Mouse (Mus musculus) forebrain, embryonic 11.5 days (tissue): ENCODE results near the gene Rph3al. TPM values are rescaled to one million over a fixed set of nuclear protein-coding genes. Genes with fewer than 3 reads are reported as not detected.

Source experiments
- ATAC-seq: fragments of 200-750 bp; cut with Nextera tagmentation; replicated peaks from 2 replicates; pipeline ENCODE4 v1.8.0; 2017; ENCODE audit warnings: moderate TSS enrichment; ENCODE audit not compliant: low FRiP score
- DNase-seq: peaks from one replicate; pipeline ENCODE4 v3.0.0-alpha.2; 2017; ENCODE audit warnings: low spot score
- H3K27ac ChIP-seq: fragments of 300-500 bp; sonication (generic); 2 replicates; pipeline ENCODE4 v1.5.1; 2014; ENCODE audit warnings: low read depth, low read length
- H3K27me3 ChIP-seq: fragments of 300-500 bp; sonication (generic); 2 replicates; pipeline ENCODE4 v1.6.1; 2014; ENCODE audit warnings: mild to moderate bottlenecking, low read length, mixed read lengths; ENCODE audit not compliant: control insufficient read depth, insufficient read depth
- H3K36me3 ChIP-seq: fragments of 300-500 bp; sonication (generic); 2 replicates; pipeline ENCODE4 v1.6.1; 2014; ENCODE audit warnings: mild to moderate bottlenecking, low read length, moderate library complexity, mixed read lengths; ENCODE audit not compliant: control insufficient read depth, insufficient read depth
- H3K4me1 ChIP-seq: fragments of 300-500 bp; sonication (generic); replicated peaks from 2 replicates; pipeline ENCODE4 v1.6.1; 2014; ENCODE audit warnings: low read length, mixed read lengths; ENCODE audit not compliant: control insufficient read depth, insufficient read depth
- H3K4me2 ChIP-seq: fragments of 300-500 bp; sonication (generic); 2 replicates; pipeline ENCODE4 v1.6.1; 2014; ENCODE audit warnings: low read depth, mild to moderate bottlenecking, low read length, moderate library complexity, mixed read lengths; ENCODE audit not compliant: severe bottlenecking
- H3K4me3 ChIP-seq: fragments of 300-500 bp; sonication (generic); 2 replicates; pipeline ENCODE4 v1.5.1; 2014; ENCODE audit warnings: low read depth, low read length
- H3K9ac ChIP-seq: fragments of 300-500 bp; sonication (generic); 2 replicates; pipeline ENCODE4 v1.6.1; 2014; ENCODE audit warnings: low read length
- H3K9me3 ChIP-seq: fragments of 300-500 bp; sonication (generic); 2 replicates; pipeline ENCODE4 v1.6.1; 2016; ENCODE audit warnings: low read length, mixed read lengths; ENCODE audit not compliant: control insufficient read depth
- WGBS: fragments of 180-500 bp; shearing (Covaris S2); extraction: QIAGEN DNeasy Blood & Tissue Kit; methylation state at CpG from one replicate; pipeline ENCODE4 v1.1.7; 2014; 5-methylcytosine and 5-hydroxymethylcytosine counted together
- polyA plus RNA-seq: library from polyadenylated mRNA; unstranded; fragments of >200 nt; fragmentation: Nextera tagmentation; extraction: Ambion mirVana; gene quantifications from 2 replicates; pipeline ENCODE4 v1.2.1, GENCODE M21; 2014

Gene Rph3al
- polyA plus RNA-seq, 1 experiment from 2014 or later = 2.5 TPM

GRCm38 (mm10) chr11:75937370-75937871 lies 808 bp downstream of the Rph3al start:
- ATAC-seq = no peak
- H3K9me3 ChIP-seq = no peaks in the 10 kb centered on the region
- H3K4me2 ChIP-seq = no peak overlapping the region
- WGBS = 57% methylated on average over 6 of the region's 6 CpGs
- no peaks in the 10 kb centered on the region for H3K27me3 ChIP-seq
- DNase-seq = no peak
- H3K9ac ChIP-seq = peak overlapping the region; percentile 16
- H3K27ac ChIP-seq = 0 out of 2 replicates have a peak overlapping the region, but pooled peaks have one; percentile 2
- H3K36me3 ChIP-seq = no peaks in the 10 kb centered on the region
- no peak overlapping the region for H3K4me3 ChIP-seq
- H3K4me1 ChIP-seq = 0 out of 2 replicates have a peak, but pooled peaks cover 6% of the 10 kb centered on the region

- H3K27me3 ChIP-seq = no peaks in the 10 kb centered on the region
- no peak for DNase-seq
- WGBS = 83% methylated on average over 7 of the region's 7 CpGs
- H3K36me3 ChIP-seq = no peaks in the 10 kb centered on the region
- H3K9ac ChIP-seq = no peak overlapping the region
- no peak for ATAC-seq
- H3K27ac ChIP-seq = no peak overlapping the region
- H3K4me2 ChIP-seq = no peak overlapping the region
- H3K4me3 ChIP-seq = no peak overlapping the region
- H3K4me1 ChIP-seq = 0 out of 2 replicates have a peak, but pooled peaks cover 6% of the 10 kb centered on the region
- H3K9me3 ChIP-seq = no peaks in the 10 kb centered on the region
These were observed 2.3 kb downstream of the Rph3al start for GRCm38 (mm10) chr11:75935819-75936430.

- no peaks in the 10 kb centered on the region for H3K36me3 ChIP-seq
- no peak overlapping the region for H3K4me3 ChIP-seq
- no peak overlapping the region for H3K4me2 ChIP-seq
- DNase-seq (no peak), ATAC-seq (no peak)
- H3K27ac ChIP-seq = no peak overlapping the region
- WGBS = 70% methylated on average over 6 of the region's 6 CpGs
- H3K9me3 ChIP-seq = no peaks in the 10 kb centered on the region
- 0 out of 2 replicates have a peak, but pooled peaks cover 6% of the 10 kb centered on the region for H3K4me1 ChIP-seq
- no peak overlapping the region for H3K9ac ChIP-seq
- H3K27me3 ChIP-seq = no peaks in the 10 kb centered on the region
These were observed 3.8 kb downstream of the Rph3al start for GRCm38 (mm10) chr11:75934425-75934824.

- H3K4me3 ChIP-seq = no peak overlapping the region
- WGBS = 90% methylated on average over 5 of the region's 5 CpGs
- no peak overlapping the region for H3K27ac ChIP-seq
- 0 out of 2 replicates have a peak, but pooled peaks cover 6% of the 10 kb centered on the region for H3K4me1 ChIP-seq
- no peaks in the 10 kb centered on the region for H3K36me3 ChIP-seq
- H3K9ac ChIP-seq = no peak overlapping the region
- no peaks in the 10 kb centered on the region for H3K27me3 ChIP-seq
- no peak for ATAC-seq
- H3K9me3 ChIP-seq = no peaks in the 10 kb centered on the region
- DNase-seq = no peak
- no peak overlapping the region for H3K4me2 ChIP-seq
These were observed 4.9 kb downstream of the Rph3al start for GRCm38 (mm10) chr11:75933371-75933770.

GRCm38 (mm10) chr11:75930911-75931678 lies 7.1 kb downstream of the Rph3al start:
- no peak overlapping the region for H3K4me2 ChIP-seq
- H3K27ac ChIP-seq = no peak overlapping the region
- no peak overlapping the region for H3K9ac ChIP-seq
- no peaks in the 10 kb centered on the region for H3K4me1 ChIP-seq
- H3K27me3 ChIP-seq = no peaks in the 10 kb centered on the region
- WGBS = 64% methylated on average over 11 of the region's 11 CpGs
- no peaks in the 10 kb centered on the region for H3K36me3 ChIP-seq
- DNase-seq = no peak
- H3K4me3 ChIP-seq = no peak overlapping the region
- H3K9me3 ChIP-seq = no peaks in the 10 kb centered on the region
- ATAC-seq = no peak

- no peaks in the 10 kb centered on the region for H3K36me3 ChIP-seq
- ATAC-seq (no peak), DNase-seq (no peak)
- no peaks in the 10 kb centered on the region; the same call in 1 of the 2 replicates for H3K4me1 ChIP-seq
- H3K4me3 ChIP-seq = no peak overlapping the region
- H3K9me3 ChIP-seq = no peaks in the 10 kb centered on the region
- H3K27me3 ChIP-seq = no peaks in the 10 kb centered on the region
- H3K9ac ChIP-seq = no peak overlapping the region
- no peak overlapping the region for H3K27ac ChIP-seq
- no peak overlapping the region for H3K4me2 ChIP-seq
- 80% methylated on average over 9 of the region's 9 CpGs for WGBS
These were observed 8.0 kb downstream of the Rph3al start for GRCm38 (mm10) chr11:75930208-75930607.

GRCm38 (mm10) chr11:75927881-75928280 lies 10.3 kb downstream of the Rph3al start:
- Histone ChIP-seq H3K27me3 (no peaks in the 10 kb centered on the region), H3K4me3 (no peak overlapping the region), H3K4me2 (no peak overlapping the region), H3K4me1 (no peaks in the 10 kb centered on the region; the same call in 1 of the 2 replicates), H3K9ac (no peak overlapping the region), H3K27ac (no peak overlapping the region), H3K36me3 (no peaks in the 10 kb centered on the region), H3K9me3 (no peaks in the 10 kb centered on the region)
- no peak for DNase-seq
- ATAC-seq = no peak
- WGBS = 86% methylated on average over 2 of the region's 2 CpGs

GRCm38 (mm10) chr11:75926431-75927312 lies 11.6 kb downstream of the Rph3al start:
- no peak overlapping the region for H3K4me3 ChIP-seq
- no peak for DNase-seq
- no peaks in the 10 kb centered on the region for H3K27me3 ChIP-seq
- no peak overlapping the region for H3K4me2 ChIP-seq
- ATAC-seq = no peak
- no peak overlapping the region for H3K9ac ChIP-seq
- WGBS = 79% methylated on average over 13 of the region's 13 CpGs
- H3K9me3 ChIP-seq = no peaks in the 10 kb centered on the region
- no peak overlapping the region for H3K27ac ChIP-seq
- no peaks in the 10 kb centered on the region for H3K36me3 ChIP-seq
- no peaks in the 10 kb centered on the region; the same call in 1 of the 2 replicates for H3K4me1 ChIP-seq
